Mouse (Mus musculus): ENCODE measurements at regions not wholly inside any gene's neighbourhood (a gene's known extent, or its start where the extent isn't known, plus 50 kb on each side); places are given as distances from the start of the nearest gene placed in this dataset.
A peak's percentile ranks its signal among the peaks of the same experiment; 100 is the strongest.

DNA sequence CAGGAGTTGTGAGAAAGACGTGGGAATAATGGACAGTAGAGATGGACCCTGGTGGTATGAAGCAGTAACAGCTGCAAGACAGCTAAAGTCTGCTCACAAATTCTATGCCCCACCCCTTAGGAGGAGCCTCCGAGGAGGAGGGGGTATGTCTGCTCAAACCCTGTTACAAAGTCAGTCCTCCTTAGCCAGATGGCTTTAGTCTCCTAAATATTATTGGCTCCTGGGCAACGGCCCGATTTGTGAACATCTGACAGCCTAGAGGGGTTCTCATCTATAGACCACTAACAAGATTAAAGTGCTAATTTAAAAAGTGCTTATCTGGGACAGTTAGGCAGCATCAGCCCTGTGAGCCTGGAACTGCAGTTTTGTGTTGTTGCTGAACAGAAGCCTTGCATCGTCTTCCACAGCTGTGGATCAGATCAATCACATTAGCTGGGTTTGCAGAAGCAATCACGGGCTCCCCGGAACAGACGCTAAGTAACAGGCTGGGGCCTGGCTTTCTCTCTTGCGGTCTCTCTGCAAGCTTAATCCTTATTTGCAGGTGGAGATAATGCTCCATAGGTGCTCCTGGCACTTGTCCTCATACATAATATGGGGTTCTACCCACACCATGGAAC, 339.3 kb downstream of the Rnf144a start:
- DNase-seq (ENCODE audit: extremely low spot score in 1 of 2, low spot score in 1 of 2): no peak

- peak in 1 of 2 experiments; percentile 26 for DNase-seq (ENCODE audit: extremely low spot score in 1 of 2, low spot score in 1 of 2)
These were observed 342.9 kb downstream of the Rnf144a start for GRCm38 (mm10) chr12:26072180-26072579.

- DNase-seq (ENCODE audit: extremely low spot score in 1 of 2, low spot score in 1 of 2): peak in 1 of 2 experiments; percentile 84
These were observed 343.4 kb downstream of the Rnf144a start for GRCm38 (mm10) chr12:26071610-26072009.

DNA sequence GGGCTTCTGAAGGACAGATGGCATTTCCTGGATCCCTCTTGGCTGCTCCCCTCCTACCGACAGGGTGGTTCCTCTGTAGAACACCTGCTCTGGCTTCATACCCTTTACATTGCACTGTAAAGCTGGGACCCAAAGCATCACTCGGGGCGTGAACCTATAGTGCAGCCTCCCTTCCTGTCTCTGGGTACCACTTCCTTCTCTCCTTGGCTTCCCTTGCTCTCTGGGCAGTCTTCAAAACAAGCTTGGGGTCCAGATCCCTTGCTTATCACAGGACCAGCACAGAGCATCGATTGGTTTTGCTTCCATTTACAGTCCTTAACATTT, 346.4 kb downstream of the Rnf144a start:
- DNase-seq (ENCODE audit: extremely low spot score in 1 of 2, low spot score in 1 of 2): no peak

GRCm38 (mm10) chr12:26067866-26068684, 347.0 kb downstream of the Rnf144a start:
- DNase-seq (ENCODE audit: extremely low spot score in 1 of 2, low spot score in 1 of 2): no peak

GRCm38 (mm10) chr12:26060378-26060777, 354.7 kb downstream of the Rnf144a start:
- DNase-seq (ENCODE audit: extremely low spot score in 1 of 2, low spot score in 1 of 2): no peak

DNA sequence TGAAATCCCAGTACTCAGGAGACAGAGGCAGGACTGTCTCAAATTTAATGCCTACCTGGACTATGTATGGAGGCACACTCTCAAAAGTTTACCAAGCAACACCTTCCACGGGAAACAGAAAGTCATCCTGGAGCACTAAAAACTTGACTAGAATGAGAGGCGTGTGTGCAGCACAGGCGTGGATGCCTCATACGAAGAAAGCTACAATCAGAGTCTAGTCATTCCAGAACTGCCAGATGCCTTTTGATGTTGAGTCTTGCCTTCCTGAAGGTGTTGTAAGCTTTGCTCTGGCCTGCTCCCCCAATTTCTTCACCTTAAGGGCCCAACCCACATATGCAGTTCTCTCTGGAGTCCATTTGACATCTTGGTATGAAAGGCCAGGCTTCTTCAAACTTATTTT, 356.0 kb downstream of the Rnf144a start:
- no peak for DNase-seq (ENCODE audit: extremely low spot score in 1 of 2, low spot score in 1 of 2)

GRCm38 (mm10) chr12:26057491-26058054, 357.5 kb downstream of the Rnf144a start:
- no peak for DNase-seq (ENCODE audit: extremely low spot score in 1 of 2, low spot score in 1 of 2)

GRCm38 (mm10) chr12:26046991-26047390, 368.1 kb downstream of the Rnf144a start:
- no peak for DNase-seq (ENCODE audit: extremely low spot score in 1 of 2, low spot score in 1 of 2)

DNA sequence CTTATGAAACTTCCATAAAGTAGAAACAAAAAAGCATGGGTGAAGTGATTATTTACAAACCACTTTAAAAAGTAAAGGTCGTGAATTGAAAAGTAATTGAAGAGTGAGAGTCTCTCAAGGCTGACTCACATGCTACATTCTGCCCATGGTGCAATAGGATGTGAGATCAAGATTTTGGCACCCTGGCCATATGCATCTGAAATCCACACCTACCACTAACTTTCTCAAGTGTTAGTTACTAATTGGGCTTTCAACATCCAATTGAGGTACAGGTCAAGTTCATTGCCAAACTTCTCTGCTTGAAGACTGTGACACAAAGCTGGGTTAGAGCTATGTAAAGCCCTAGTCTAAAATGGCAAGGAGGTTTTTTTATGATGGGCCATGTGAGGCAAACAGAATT, 369.7 kb downstream of the Rnf144a start:
- no peak for DNase-seq (ENCODE audit: extremely low spot score in 1 of 2, low spot score in 1 of 2)

DNA sequence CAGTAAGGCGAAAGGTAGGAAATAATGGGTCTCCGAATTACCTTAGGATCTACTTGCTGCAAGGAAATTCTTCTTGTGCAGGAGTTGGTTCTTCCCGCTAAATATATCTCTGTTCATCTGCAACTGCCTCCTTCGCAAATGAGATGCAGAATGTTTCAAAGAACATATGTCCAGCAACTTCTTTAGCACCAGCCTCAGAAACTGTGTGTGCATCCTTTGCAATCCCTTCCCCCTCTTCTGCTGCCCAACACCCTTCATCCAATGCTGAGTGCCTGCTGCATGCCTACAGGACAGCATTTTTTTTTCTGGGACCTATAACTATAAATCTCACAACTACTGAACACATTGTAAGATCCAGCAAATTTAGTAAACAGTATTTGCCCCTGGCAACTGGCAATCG, 402.1 kb downstream of the Rnf144a start:
- DNase-seq (ENCODE audit: extremely low spot score in 1 of 2, low spot score in 1 of 2): peak; percentile 50 to 59

GRCm38 (mm10) chr12:25994063-25994462, 421.0 kb downstream of the Rnf144a start:
- no peak for DNase-seq (ENCODE audit: extremely low spot score in 1 of 2, low spot score in 1 of 2)

DNA sequence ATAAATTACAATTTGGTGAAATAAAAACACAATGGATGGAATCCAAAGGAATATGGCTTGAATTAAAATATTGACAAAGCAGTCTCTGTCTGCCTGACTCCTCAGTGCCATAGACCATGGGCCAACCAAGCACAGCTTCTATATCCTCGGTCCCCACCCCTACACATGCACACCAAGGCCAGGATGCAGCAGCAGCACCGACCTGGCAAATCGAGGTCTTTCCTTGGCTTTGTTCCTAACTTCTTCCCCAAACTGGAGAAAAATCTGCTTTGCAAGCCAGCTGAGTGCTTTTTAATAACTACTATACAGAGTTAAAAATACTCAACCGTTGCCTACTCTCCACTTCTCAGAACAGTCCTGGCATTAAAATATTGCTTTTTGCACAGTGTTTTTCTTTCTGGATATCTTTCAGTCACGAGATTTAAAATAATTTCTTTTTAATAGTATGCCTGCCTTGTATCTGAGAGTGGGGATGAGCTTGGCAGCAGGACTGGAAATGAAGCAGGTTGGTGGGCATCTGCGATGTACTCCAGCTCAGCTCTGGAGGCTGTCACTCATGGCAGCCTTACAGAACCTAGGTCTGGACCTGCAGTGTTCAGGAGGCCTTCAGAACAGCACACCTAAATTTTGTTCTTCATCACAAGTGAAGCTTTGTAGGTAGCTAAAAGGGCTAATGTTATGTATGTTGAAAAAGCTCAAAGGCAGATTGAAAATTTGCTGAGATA, 423.1 kb downstream of the Rnf144a start:
- peak in 1 of 2 experiments; percentile 13 for DNase-seq (ENCODE audit: extremely low spot score in 1 of 2, low spot score in 1 of 2)

GRCm38 (mm10) chr12:25982545-25982944, 432.5 kb downstream of the Rnf144a start:
- peak in 1 of 2 experiments; percentile 16 for DNase-seq (ENCODE audit: extremely low spot score in 1 of 2, low spot score in 1 of 2)

- no peak for DNase-seq (ENCODE audit: extremely low spot score in 1 of 2, low spot score in 1 of 2)
These were observed 436.7 kb downstream of the Rnf144a start for GRCm38 (mm10) chr12:25978335-25978734.

GRCm38 (mm10) chr12:25958584-25958983, 456.5 kb downstream of the Rnf144a start:
- no peak for DNase-seq (ENCODE audit: extremely low spot score in 1 of 2, low spot score in 1 of 2)

- DNase-seq (ENCODE audit: extremely low spot score in 1 of 2, low spot score in 1 of 2): no peak
These were observed 457.5 kb downstream of the Rnf144a start for GRCm38 (mm10) chr12:25957547-25957946.

DNA sequence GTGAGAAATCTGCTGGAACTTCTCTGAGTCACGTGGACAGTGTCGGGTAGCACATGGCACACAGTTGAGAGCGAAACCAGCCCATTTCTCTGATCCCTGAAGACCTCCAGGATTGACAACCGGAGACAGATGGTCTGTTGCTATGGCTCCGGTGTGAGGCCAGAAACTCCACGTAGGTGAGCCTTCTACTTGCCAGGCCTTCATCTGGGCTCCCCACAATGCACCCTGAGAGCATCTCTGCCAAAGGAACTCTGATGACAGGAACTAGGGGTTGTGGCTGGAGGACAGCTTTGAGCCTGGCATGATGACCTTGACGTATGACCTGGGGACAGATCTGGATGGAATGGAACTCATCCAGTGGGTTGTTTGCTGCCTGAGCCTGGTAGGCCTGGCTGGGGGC, 467.9 kb downstream of the Rnf144a start:
- no peak for DNase-seq (ENCODE audit: extremely low spot score in 1 of 2, low spot score in 1 of 2)

DNA sequence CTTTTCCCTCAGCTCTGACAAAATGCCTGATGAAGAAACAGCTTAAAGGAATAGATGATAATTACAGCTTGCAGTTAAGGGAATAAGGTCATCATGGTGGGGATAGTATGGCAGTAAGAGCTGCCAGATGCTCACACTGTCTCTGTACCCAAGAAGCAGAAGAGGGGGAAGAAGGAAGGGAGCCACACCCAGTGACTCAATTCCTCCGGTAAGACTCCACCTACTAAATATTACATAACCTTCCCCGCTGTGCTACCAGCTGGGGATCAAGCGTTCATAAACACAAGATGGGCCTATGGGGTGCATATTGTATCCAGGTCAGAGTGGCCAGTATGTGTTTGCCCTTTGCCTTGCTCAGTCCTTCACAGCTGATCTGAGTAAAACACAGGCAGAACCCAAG, 468.9 kb downstream of the Rnf144a start:
- no peak for DNase-seq (ENCODE audit: extremely low spot score in 1 of 2, low spot score in 1 of 2)

DNA sequence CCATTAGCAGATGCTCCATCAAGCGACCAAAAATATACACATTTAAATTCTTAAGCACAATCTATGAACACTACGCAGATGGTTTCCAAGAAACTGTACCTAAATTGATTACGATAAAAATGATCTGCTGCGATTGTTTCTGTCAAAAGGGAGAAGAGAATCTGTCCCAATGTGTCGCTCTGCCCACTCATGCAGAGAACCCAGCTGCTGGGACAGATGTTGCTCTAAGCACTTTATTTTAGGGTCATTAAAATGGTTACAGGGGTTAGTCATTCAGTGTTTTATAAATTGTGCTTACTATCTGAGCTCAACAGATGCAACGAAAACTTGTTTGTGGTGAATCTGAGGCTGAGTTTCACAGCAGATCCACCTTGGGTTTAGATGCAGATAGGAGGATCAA, 476.2 kb downstream of the Rnf144a start:
- no peak for DNase-seq (ENCODE audit: extremely low spot score in 1 of 2, low spot score in 1 of 2)

- DNase-seq (ENCODE audit: extremely low spot score in 1 of 2, low spot score in 1 of 2): no peak
These were observed 480.1 kb downstream of the Rnf144a start for GRCm38 (mm10) chr12:25934946-25935345.
